Mouse (Mus musculus) spleen, adult 2 months (tissue): ENCODE results near the gene Antxr2.

ENCODE experiments used
- CTCF ChIP-seq: fragments of 200-500 bp; IDR thresholded peaks from 2 replicates; pipeline ENCODE4 v1.5.1; 2011; ENCODE audit warnings: mild to moderate bottlenecking, inconsistent platforms; ENCODE audit not compliant: insufficient read depth, insufficient read length, insufficient replicate concordance; ENCODE audit errors: extremely low read depth
- POLR2A ChIP-seq: fragments of 200-500 bp; IDR thresholded peaks from 2 replicates; pipeline ENCODE4 v1.6.1; 2011; ENCODE audit warnings: low read depth, low read length, inconsistent platforms

- TF ChIP-seq CTCF (no peak), POLR2A (no peak)
These were observed 193.5 kb downstream of the Antxr2 start for GRCm38 (mm10) chr5:97837333-97837732.
